Mouse (Mus musculus) layer of hippocampus, postnatal 25 days (tissue): ENCODE measurements around the gene Epor. TPM values are rescaled to one million over a fixed set of nuclear protein-coding genes. Genes with fewer than 3 reads are reported as not detected.

ENCODE experiments used
- DNase-seq, 2 experiments: peaks; one replicate each; pipeline ENCODE4 v3.0.0; 2022; ENCODE audit warnings: mixed read lengths in 2 of 2, low spot score in 1 of 2; ENCODE audit errors: extremely low spot score in 1 of 2
- total RNA-seq, 2 experiments: library from RNA; stranded (reverse); gene quantifications; 2 replicates each; pipeline ENCODE4 v1.2.3; 2021

The Epor gene
- total RNA-seq, 2 experiments from 2014 or later = 7.3 to 9.5 TPM

DNA sequence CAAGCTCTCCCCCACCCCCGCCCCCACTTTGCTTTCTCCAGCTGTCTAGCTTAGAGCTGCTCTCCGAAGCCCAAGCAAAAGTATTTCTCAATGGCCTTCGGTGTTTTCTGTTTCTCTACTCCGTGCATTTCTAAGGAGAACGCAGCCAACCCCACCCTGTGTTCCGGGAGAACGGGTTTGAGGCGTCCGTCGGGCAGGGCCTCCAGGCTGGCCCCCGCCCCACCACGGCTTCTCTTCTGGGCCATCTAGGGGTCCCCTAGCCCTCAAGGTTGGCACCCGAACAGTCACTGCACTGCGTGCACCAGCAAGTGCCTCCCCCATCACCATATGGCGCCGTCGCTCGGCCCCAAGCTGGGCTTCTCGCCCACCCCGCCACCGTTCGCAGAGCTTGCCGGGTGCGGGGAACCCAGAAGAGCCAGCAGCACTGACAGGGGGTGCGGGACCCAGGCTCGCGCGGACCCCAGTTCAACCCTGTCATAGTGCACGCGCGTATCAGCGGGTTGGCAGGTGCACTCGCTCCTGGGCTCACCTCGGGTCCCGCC, 45.7 kb downstream of the Epor start:
- DNase-seq = peak; percentile 65 to 78

DNA sequence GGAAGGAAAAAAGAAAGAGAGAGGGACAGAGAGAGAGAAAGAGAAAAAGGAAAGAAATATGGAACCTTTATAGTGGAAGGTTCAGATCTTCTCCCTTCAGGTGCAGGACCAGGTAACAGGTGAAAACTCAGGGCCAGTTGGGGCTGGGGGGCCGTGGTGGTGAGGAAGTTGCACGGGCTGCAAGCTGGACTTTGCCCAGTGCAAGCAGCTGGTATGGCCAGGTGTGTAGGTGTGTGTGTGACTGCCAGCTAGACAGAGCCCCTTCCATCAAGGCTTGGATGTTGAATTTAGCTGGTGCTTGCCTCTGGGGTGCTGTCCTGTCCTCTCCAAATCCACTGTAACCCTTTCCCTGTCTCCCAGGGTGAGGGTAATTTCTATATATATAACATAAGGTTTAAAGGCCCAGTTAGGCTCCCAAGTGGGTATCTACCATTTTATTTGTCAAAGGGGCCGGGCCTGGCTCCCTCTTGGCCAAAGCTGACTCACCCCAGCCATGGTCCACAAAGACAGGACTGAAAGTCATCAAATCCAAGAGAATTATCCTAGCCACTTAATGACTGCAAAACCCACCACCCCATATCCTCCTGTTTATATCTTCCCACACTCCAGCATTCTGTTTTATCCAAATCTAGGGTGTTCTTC, 46.3 kb downstream of the Epor start:
- no peak for DNase-seq

DNA sequence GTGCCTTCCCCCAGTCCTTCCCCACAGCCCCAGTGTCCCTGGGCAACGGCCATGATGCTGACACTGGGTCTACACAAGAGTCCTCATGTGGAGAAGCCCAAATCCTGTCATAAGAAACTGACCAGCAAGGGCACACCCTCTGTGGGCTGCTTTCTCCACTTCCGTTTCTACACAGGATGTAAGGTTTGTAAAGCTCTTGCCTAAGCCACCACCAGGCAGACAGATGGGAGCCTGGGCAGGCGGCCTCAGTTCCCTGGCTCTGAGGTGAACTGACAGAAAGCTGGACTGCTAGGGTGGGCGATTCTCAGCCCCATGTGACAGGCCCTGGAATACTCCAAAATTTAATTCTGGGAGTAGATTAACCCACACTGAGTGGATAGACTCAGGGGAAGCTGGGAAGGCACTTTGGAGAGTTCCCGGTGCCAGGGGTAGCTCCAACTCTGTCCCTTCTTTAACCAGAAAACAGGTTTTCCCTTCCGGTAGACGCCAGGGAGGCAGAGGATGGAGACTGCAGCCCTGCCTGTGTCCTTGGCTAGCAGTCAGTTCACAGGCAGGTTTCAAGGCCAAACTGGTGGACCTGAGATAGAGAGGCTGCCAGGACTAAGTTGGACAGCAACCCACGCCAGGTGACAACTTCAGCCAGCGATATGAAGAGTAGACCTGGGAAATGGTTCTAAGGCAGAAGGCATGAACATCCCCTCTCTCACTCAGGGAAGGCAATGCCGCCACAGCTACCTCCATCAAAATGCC, 53.7 kb downstream of the Epor start:
- DNase-seq = no peak

Other genes starting within 250 kb of the Epor start
- gene Ldlr, start 240.0 kb downstream of the Epor start, total RNA-seq = 10 to 100 TPM; 20.5 to 20.7 TPM
- 1 to 10 TPM; 1.1 to 2.5 TPM for gene Spc24, start 203.2 kb downstream of the Epor start, total RNA-seq
- 1 to 10 TPM; 6.3 to 7.4 TPM for gene Kank2, start 164.8 kb downstream of the Epor start, total RNA-seq
- not detected for gene Angptl8, start 128.0 kb downstream of the Epor start, total RNA-seq
- 10 to 100 TPM; 13.1 to 18.4 TPM for gene Dock6, start 110.9 kb downstream of the Epor start, total RNA-seq
- gene Rab3d, start 45.3 kb downstream of the Epor start, total RNA-seq = 10 to 100 TPM; 19.5 to 24.0 TPM
- 10 to 100 TPM; 13.2 to 18.5 TPM for gene Ccdc159, start 36.0 kb downstream of the Epor start, total RNA-seq
- 10 to 100 TPM; 40.2 to 45.0 TPM for gene Tmem205, start 36.0 kb downstream of the Epor start, total RNA-seq
- 100 to 1,000 TPM; 334 to 345 TPM for gene Plppr2, start 26.5 kb downstream of the Epor start, total RNA-seq
- 10 to 100 TPM; 14.7 to 16.0 TPM for gene Swsap1, start 7.8 kb downstream of the Epor start, total RNA-seq
- gene Rgl3, start 25.9 kb upstream of the Epor start, total RNA-seq = 1 to 10 TPM; 1.5 to 1.9 TPM
- gene Ccdc151, start 39.1 kb upstream of the Epor start, total RNA-seq = 1 to 10 TPM; 7.0 to 7.6 TPM
- 100 to 1,000 TPM; 107 to 108 TPM for gene Prkcsh, start 39.3 kb upstream of the Epor start, total RNA-seq
- gene Elavl3, start 88.5 kb upstream of the Epor start, total RNA-seq = 100 to 1,000 TPM; 155 to 158 TPM
- gene Gm49318, start 107.8 kb upstream of the Epor start, total RNA-seq = 1 to 10 TPM; 1.2 to 3.9 TPM
- gene Zfp653, start 107.9 kb upstream of the Epor start, total RNA-seq = 10 to 100 TPM; 17.9 to 22.1 TPM
- 10 to 100 TPM; 45.6 to 45.8 TPM for gene Ecsit, start 121.9 kb upstream of the Epor start, total RNA-seq
- 1 to 10 TPM in 1 of 2 experiments, under 1 TPM in 1; 0.32 to 1.2 TPM for gene Cnn1, start 135.7 kb upstream of the Epor start, total RNA-seq
- gene Elof1, start 153.7 kb upstream of the Epor start, total RNA-seq = 10 to 100 TPM; 53.1 to 57.9 TPM
- gene Acp5, start 172.2 kb upstream of the Epor start, total RNA-seq = under 1 TPM; 0.54 to 0.91 TPM
- gene Pigyl, start 193.3 kb upstream of the Epor start, total RNA-seq = 10 to 100 TPM; 48.2 to 54.3 TPM
- gene Zfp872, start 224.6 kb upstream of the Epor start, total RNA-seq = not detected